Mouse (Mus musculus) intestine, embryonic 14.5 days (tissue): Measurements from ENCODE around the gene Cdk5r1. TPM values are rescaled to one million over a fixed set of nuclear protein-coding genes. Genes with fewer than 3 reads are reported as not detected.

Source experiments
- ATAC-seq: fragments of 200-750 bp; cut with Nextera tagmentation; replicated peaks from 2 replicates; pipeline ENCODE4 v1.8.0; 2017; ENCODE audit warnings: low read depth, moderate number of reproducible peaks, moderate TSS enrichment, moderate library complexity; ENCODE audit not compliant: low FRiP score, low TSS enrichment
- DNase-seq: peaks from one replicate; pipeline ENCODE4 v3.0.0-alpha.2; 2018; ENCODE audit warnings: low spot score
- H3K27ac ChIP-seq: fragments of 300-500 bp; sonication (generic); 2 replicates; pipeline ENCODE4 v1.5.1; 2014; ENCODE audit warnings: low read depth, mild to moderate bottlenecking, control low read depth
- H3K27me3 ChIP-seq: fragments of 300-500 bp; sonication (generic); replicated peaks from 2 replicates; pipeline ENCODE4 v1.6.1; 2014; ENCODE audit warnings: low read length, control low read depth; ENCODE audit not compliant: control insufficient read depth, insufficient read depth
- H3K36me3 ChIP-seq: fragments of 300-500 bp; sonication (generic); 2 replicates; pipeline ENCODE4 v1.6.1; 2014; ENCODE audit warnings: low read length, control low read depth; ENCODE audit not compliant: control insufficient read depth, insufficient read depth
- H3K4me1 ChIP-seq: fragments of 300-500 bp; sonication (generic); replicated peaks from 2 replicates; pipeline ENCODE4 v1.6.1; 2014; ENCODE audit warnings: low read length, control low read depth, mixed read lengths; ENCODE audit not compliant: control insufficient read depth, insufficient read depth
- H3K4me2 ChIP-seq: fragments of 300-500 bp; sonication (generic); 2 replicates; pipeline ENCODE4 v1.6.1; 2014; ENCODE audit warnings: low read length
- H3K4me3 ChIP-seq: fragments of 300-500 bp; sonication (generic); 2 replicates; pipeline ENCODE4 v1.5.1; 2014; ENCODE audit warnings: low read depth, low read length, control low read depth, mixed read lengths
- H3K9ac ChIP-seq: fragments of 300-500 bp; sonication (generic); 2 replicates; pipeline ENCODE4 v1.6.1; 2014; ENCODE audit warnings: mild to moderate bottlenecking, low read length
- H3K9me3 ChIP-seq: fragments of 300-500 bp; sonication (generic); 2 replicates; pipeline ENCODE4 v1.6.1; 2016; ENCODE audit warnings: low read length, control low read depth; ENCODE audit not compliant: control insufficient read depth
- WGBS: fragments of 180-500 bp; shearing (Covaris S2); extraction: QIAGEN DNeasy Blood & Tissue Kit; methylation state at CpG from one replicate; pipeline ENCODE4 v1.1.7; 2014; 5-methylcytosine and 5-hydroxymethylcytosine counted together
- polyA plus RNA-seq: library from polyadenylated mRNA; unstranded; fragments of >200 nt; fragmentation: Nextera tagmentation; extraction: Ambion mirVana; gene quantifications from 2 replicates; pipeline ENCODE4 v1.2.1, GENCODE M21; 2014

Gene Cdk5r1
- polyA plus RNA-seq = 1.4 TPM in 2 replicates

- H3K9ac ChIP-seq = peak within 1 kb of the TSS; percentile 51
- no peaks in the 10 kb centered on the region for H3K27me3 ChIP-seq
- peak within 1 kb of the TSS; percentile 99 for H3K4me2 ChIP-seq
- 2% methylated on average over 53 of the region's 116 CpGs for WGBS
- peaks cover 19% of the 10 kb centered on the region; the same call in 1 of the 2 replicates for H3K4me1 ChIP-seq
- H3K27ac ChIP-seq = peak within 1 kb of the TSS; percentile 57; the same call in 1 of the 2 replicates
- ATAC-seq (peak; percentile 90), DNase-seq (peak; percentile 89)
- peak within 1 kb of the TSS; percentile 69 for H3K4me3 ChIP-seq
- peaks cover 20% of the 10 kb centered on the region for H3K36me3 ChIP-seq
- no peaks in the 10 kb centered on the region for H3K9me3 ChIP-seq
Measured at GRCm38 (mm10) chr11:80476222-80477189, at the start of gene Cdk5r1. Gene Cdk5r1 (plus strand): TSS chr11:80477023.

- Histone ChIP-seq H3K27me3 (no peaks in the 10 kb centered on the region), H3K9ac (peak within 1 kb of the TSS; percentile 91), H3K4me2 (peak within 1 kb of the TSS; percentile 74), H3K36me3 (peaks cover 17% of the 10 kb centered on the region), H3K4me1 (peaks cover 5% of the 10 kb centered on the region), H3K4me3 (peak within 1 kb of the TSS; percentile 96), H3K9me3 (no peaks in the 10 kb centered on the region), H3K27ac (peak within 1 kb of the TSS; percentile 80; the same call in 1 of the 2 replicates)
- under 1% methylated on average over 54 of the region's 58 CpGs for WGBS
- DNase-seq (peak; percentile 92), ATAC-seq (peak; percentile 93)
Measured at GRCm38 (mm10) chr11:80428381-80429008, 48.3 kb upstream of the Cdk5r1 start, which contains the start of gene Psmd11. Gene Psmd11 (plus strand): TSS chr11:80428615.

GRCm38 (mm10) chr11:80429009-80429475 is 47.8 kb upstream of the Cdk5r1 start:
- Histone ChIP-seq H3K9ac (peak overlapping the region; percentile 91), H3K4me2 (peak overlapping the region; percentile 74), H3K36me3 (peaks cover 21% of the 10 kb centered on the region), H3K4me1 (peaks cover 5% of the 10 kb centered on the region), H3K27me3 (no peaks in the 10 kb centered on the region), H3K27ac (peak overlapping the region; percentile 80; the same call in 1 of the 2 replicates), H3K9me3 (no peaks in the 10 kb centered on the region), H3K4me3 (peak overlapping the region; percentile 96)
- ATAC-seq (peak; percentile 74), DNase-seq (no peak)
- 0% methylated on average over 37 of the region's 37 CpGs for WGBS

- H3K27me3 ChIP-seq = no peaks in the 10 kb centered on the region
- WGBS = 59% methylated on average over 14 of the region's 14 CpGs
- peaks cover 5% of the 10 kb centered on the region for H3K4me1 ChIP-seq
- no peak for ATAC-seq
- peak overlapping the region; percentile 96 for H3K4me3 ChIP-seq
- H3K27ac ChIP-seq = no peak overlapping the region
- H3K4me2 ChIP-seq = peak overlapping the region; percentile 74
- peaks cover 25% of the 10 kb centered on the region for H3K36me3 ChIP-seq
- DNase-seq = no peak
- peak overlapping the region; percentile 91 for H3K9ac ChIP-seq
- H3K9me3 ChIP-seq = no peaks in the 10 kb centered on the region
Measured at GRCm38 (mm10) chr11:80429500-80430166, 47.2 kb upstream of the Cdk5r1 start.

- peaks cover 32% of the 10 kb centered on the region for H3K36me3 ChIP-seq
- no peak for ATAC-seq
- no peak overlapping the region for H3K4me2 ChIP-seq
- H3K4me3 ChIP-seq = no peak overlapping the region
- WGBS = 92% methylated on average over 3 of the region's 3 CpGs
- no peak overlapping the region for H3K27ac ChIP-seq
- no peak for DNase-seq
- no peaks in the 10 kb centered on the region for H3K27me3 ChIP-seq
- H3K9ac ChIP-seq = no peak overlapping the region
- H3K9me3 ChIP-seq = no peaks in the 10 kb centered on the region
- peaks cover 5% of the 10 kb centered on the region for H3K4me1 ChIP-seq
Measured at GRCm38 (mm10) chr11:80430366-80430910, 46.4 kb upstream of the Cdk5r1 start.

GRCm38 (mm10) chr11:80446916-80447315 is 29.9 kb upstream of the Cdk5r1 start:
- peaks cover 81% of the 10 kb centered on the region for H3K36me3 ChIP-seq
- H3K9ac ChIP-seq = no peak overlapping the region

GRCm38 (mm10) chr11:80449859-80450258 is 27.0 kb upstream of the Cdk5r1 start:
- Histone ChIP-seq H3K9ac (no peak overlapping the region), H3K9me3 (no peaks in the 10 kb centered on the region), H3K27me3 (no peaks in the 10 kb centered on the region), H3K4me2 (no peak overlapping the region), H3K4me3 (no peak overlapping the region), H3K4me1 (no peaks in the 10 kb centered on the region), H3K36me3 (peaks cover 78% of the 10 kb centered on the region), H3K27ac (no peak overlapping the region)
- WGBS = 89% methylated on average over 2 of the region's 2 CpGs
- no peak for DNase-seq
- ATAC-seq = no peak

More at GRCm38 (mm10) chr11:80446916-80447315, 29.9 kb upstream of the Cdk5r1 start:
- no peaks in the 10 kb centered on the region for H3K4me1 ChIP-seq
- no peak for DNase-seq
- WGBS = 89% methylated on average over 3 of the region's 3 CpGs
- H3K4me3 ChIP-seq = no peak overlapping the region
- ATAC-seq = no peak
- no peaks in the 10 kb centered on the region for H3K9me3 ChIP-seq
- H3K4me2 ChIP-seq = no peak overlapping the region
- H3K27me3 ChIP-seq = no peaks in the 10 kb centered on the region
- no peak overlapping the region for H3K27ac ChIP-seq

- no peak overlapping the region for H3K27ac ChIP-seq
- H3K4me2 ChIP-seq = no peak overlapping the region
- no peak overlapping the region for H3K9ac ChIP-seq
- peaks cover 75% of the 10 kb centered on the region for H3K36me3 ChIP-seq
- H3K27me3 ChIP-seq = no peaks in the 10 kb centered on the region
- H3K9me3 ChIP-seq = no peaks in the 10 kb centered on the region
- WGBS = 89% methylated on average over 3 of the region's 3 CpGs
- ATAC-seq (no peak), DNase-seq (no peak)
- H3K4me3 ChIP-seq = no peak overlapping the region
- H3K4me1 ChIP-seq = no peaks in the 10 kb centered on the region
Measured at GRCm38 (mm10) chr11:80452242-80452641, 24.6 kb upstream of the Cdk5r1 start.
